Mouse (Mus musculus): ENCODE measurements around the gene Rabif.

Rabif gene

DNA sequence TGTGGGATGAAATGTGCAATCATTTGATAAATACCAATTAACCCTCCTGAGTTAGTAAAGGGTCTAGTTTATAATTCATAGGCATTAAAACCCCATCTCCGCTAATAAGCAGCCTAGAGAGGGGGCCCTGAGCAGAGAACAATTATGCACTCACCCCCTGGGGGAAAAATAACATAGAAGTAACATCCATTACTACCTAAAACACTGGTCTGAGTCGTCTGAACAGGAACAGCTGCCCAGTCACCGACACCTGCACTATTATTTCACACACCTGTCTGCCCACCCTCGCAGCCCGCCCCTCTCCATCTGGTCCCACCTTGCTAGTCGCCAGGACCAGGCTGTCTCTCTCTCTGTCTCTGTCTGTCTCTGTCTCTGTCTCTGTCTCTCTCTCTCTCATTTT, 18.1 kb downstream of the Rabif start:
- 66% methylated on average over 6 of the region's 6 CpGs for WGBS

DNA sequence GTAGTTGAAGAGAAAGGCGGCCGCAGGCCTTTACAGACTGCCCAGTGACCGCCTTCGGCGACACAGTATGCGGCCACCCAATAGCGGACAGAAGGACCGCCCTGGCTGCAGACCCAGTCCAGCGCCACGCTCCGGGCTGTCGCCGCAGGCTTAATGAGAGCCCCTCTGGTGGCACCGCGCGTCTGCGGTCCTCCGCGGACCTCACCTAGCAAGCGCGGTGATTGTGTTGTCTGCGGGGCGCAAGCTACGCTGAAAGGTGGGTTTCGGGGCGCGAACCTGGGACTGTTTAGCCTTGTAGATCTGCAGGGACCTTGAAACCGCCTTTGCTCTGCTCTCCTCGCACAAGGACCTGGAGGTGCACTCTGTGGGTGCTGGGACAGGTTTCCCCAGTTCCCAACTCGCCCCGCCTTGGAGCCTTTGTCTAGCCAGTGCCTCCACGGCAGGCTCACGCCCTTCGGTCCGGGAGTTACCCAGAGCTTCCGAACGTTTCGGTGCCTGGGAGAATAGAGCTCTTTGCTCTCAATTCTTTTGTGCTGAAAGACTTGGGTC, 18.9 kb downstream of the Rabif start:
- 6% methylated on average over 38 of the region's 38 CpGs for WGBS

DNA sequence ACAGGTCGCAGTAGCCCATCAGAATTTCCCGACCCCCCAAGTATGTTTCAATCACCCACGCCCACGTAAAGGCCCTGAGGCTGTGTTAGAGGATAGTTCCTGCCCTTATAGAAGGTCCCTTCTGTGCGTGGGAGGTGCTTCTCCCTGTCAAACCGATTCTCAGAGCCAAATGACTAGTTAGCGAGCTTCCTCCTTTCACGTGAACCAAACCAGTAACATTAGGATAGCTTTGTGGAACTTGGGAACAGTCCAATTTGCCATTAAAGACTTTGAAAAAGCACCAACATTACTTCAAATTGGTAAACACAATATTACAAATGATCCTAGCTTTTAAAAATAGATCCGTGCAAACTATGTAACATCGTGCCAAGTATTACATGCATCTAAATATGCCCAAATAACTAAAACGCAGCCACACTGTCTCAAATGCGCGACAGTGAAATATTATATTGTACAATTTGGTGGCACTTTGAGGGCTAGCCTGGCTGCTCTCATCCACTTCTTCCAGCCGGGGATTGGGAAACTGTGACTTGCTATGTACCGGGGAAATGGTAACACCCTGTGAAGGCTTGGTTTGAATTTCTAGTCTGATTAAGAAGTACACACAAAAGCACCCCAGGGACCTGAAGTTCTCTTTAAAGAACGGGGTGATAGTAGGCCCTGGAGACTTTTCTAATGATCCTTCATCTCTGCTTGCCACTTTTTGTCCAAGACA, 19.6 kb downstream of the Rabif start:
- 56% methylated on average over 16 of the region's 16 CpGs for WGBS

DNA sequence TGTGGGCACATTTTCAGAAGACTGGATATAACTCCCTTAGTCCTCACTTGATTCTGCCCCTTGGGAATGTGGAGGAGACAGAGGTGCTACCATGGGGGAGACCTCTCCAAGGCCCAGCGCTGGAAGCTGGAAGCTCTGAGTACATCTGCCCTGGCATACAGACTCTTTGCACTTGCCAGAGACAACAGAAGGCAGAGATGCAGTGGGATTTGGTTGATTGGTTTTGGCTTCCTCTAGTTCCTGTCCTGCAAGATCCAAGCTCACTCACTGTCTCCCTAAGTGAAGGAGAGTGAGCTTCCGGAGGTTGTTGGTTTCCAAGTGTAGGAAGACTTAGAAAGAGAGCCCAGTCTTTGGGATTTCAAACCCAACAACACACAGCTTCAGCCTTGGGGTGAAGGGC, 21.4 kb downstream of the Rabif start:
- WGBS: 64% methylated on average over 2 of the region's 2 CpGs

DNA sequence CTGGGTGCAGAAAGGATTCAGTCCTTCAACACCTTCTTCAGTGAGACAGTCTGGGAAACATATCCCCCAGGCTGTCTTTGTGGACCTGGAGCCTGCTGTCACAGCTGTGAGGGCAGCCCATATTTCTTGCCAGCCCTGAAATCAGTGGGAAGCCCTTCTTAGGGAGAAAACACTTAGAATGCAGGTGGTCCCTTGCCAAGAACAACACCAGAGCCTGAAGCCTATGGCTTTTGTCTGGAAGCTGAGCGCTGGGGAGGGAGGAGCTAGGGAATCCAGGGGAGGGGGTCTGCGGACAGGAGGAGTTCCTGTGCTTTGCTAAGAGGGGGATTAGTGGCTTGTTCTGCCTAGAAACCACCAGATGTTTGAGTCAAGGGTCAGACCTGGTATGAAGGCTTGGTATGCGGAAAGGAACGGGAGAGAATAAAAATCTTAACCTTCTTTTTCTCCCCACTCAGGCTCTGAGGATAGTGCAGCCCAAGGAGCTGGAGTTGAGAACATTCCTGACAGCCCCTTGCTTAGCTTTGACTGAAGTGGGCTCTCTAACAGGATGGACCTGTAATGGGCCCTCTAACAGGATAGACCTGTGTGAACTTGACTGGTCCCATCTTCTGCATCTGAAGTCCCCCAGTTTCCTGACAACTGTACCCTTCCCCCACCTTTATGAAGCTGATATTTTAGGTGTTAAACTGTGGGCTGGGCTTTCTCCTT, 22.2 kb downstream of the Rabif start:
- WGBS: 62% methylated on average over 4 of the region's 4 CpGs

DNA sequence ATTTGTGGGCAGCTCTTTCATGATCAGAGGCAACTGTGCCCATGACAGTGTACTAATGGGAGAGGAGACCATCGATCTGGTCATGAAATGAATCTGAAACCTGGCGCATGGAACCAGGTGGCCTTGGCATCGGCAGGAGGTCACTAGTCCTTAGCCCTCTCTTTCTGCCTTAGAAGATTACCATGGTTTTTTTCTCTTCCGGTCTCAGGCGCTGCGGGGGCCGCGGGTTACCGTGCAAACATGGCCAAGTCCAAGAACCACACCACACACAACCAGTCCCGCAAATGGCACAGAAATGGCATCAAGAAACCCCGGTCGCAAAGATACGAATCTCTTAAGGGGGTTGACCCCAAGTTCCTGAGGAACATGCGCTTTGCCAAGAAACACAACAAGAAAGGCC, 23.4 kb downstream of the Rabif start:
- 96% methylated on average over 14 of the region's 14 CpGs for WGBS

DNA sequence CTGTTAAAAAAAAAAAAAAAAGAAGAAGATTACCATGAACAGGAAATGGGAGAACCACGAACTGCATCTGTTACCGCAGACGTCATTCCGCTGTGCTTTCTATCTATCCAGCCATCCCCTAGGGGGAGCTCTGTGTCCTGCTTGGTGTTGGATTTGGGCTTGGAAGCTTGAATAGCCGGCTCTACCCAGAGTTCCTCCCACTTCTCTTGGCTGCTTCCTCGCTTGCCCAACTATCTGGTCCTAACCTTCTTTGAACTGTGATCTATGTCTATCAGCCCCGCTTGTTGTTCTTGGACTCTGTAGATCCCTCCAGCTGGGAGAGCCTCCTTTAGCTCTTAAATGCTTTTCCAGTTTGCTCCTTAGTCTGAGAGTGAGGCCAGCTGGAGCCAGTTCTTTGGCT, 24.2 kb downstream of the Rabif start:
- 15% methylated on average over 7 of the region's 7 CpGs for WGBS

DNA sequence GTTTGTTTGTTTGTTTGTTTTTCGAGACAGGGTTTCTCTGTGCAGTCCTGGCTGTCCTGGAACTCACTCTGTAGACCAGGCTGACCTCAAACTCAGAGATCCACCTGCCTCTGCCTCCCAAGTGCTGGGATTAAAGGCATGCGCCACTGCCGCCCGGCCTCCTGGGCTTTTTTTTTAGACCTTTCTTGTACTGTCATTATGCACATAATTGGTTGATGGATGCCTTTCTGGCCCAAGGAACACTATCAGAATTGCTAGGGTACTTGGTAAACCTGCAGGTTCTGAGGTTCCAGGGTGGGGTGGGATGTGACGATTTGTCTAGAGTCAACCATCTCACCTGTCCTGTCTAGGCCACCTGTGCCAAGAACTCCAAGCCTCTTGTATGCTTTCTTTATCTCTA, 24.8 kb downstream of the Rabif start:
- WGBS: 89% methylated on average over 5 of the region's 5 CpGs

DNA sequence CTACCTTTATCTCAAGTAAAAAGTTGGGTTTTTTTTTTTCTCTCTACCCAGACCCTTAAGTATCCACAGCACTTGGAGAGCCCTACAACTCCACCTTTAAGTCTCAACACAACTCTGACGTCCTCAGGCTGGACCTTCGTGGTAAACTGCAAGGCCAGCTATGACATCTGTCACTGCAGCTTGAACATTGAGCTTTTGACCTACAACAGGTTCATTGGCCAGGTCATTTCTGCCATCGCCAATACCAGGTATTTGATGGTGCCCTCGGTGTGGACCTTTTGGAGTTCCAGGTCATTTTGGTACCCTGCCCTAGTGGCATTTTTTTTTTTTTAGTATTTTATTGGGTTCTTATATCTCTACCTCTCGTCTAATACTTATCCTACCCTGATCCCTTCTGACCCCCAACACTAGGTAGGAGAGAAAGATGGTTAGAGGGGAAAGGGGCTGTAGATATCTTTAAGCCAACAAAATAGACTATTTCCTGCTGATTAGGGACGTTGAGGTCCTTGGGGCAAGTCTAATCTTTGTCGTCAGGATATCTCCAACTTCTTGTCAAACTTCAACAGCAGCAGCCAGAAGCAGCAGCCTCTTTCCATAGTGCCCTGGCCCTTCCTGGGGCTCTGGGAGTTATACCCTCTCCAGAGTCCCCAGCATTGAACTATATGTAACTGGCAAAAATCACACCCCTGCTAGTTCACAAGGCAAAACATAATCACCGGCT, 25.7 kb downstream of the Rabif start:
- 90% methylated on average over 8 of the region's 8 CpGs for WGBS

DNA sequence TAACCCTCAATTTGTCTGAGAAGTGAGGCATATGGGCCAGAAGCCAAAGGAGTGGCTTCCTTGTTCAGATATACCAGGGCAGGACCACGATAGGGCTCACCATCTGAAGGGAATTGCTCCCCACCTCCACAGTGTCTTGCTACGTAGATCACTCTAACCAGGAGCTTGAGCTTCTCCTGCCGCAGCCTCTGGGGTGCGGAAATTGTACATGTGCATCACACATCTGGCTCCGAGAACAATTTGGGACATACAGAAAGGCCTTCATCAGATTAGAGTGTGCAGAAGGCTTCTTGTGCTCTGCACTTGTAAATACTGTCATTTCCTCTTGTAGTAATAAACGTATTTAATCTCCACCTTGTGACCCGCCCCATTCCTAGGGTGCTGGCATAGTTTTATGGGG, 26.7 kb downstream of the Rabif start:
- 91% methylated on average over 7 of the region's 7 CpGs for WGBS

DNA sequence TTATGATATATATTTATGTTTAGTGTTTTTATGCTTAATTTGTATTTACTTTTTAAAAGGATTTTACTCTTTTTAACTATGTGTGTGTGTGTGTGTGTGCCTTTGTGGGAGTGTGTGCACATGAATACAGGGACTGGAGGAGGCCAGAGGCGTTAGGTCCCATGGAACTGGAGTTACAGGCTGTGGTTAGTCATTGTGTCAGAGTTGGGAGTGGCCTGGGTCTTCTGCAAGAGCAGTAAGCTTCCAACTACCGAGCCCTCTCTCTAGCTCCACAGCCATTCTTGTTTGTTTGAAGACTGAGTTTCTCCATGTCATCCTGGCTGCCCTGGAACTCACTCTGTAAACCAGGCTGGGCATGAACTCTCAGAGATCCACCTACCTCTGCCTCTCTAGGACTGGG, 27.9 kb downstream of the Rabif start:
- 83% methylated on average over 2 of the region's 2 CpGs for WGBS

DNA sequence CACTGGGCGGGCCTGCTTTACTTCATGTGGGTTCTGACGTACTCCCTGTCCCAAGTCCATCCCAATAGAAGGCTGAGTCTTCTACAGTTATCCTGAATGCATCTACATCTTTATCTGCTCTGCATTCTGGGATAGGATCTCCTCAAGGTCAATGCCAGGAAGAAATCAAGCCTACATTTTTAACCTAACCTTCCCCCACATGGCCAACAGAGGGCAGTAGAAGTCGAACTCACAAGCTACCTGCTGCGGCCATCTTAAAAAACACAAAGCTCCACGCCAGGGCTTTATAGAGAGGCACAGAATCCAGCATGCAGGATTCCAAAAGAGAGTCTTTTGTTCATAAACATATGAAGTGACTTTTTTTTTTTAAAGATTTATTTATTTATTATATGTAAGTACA, 30.0 kb downstream of the Rabif start:
- WGBS: 81% methylated on average over 5 of the region's 5 CpGs

DNA sequence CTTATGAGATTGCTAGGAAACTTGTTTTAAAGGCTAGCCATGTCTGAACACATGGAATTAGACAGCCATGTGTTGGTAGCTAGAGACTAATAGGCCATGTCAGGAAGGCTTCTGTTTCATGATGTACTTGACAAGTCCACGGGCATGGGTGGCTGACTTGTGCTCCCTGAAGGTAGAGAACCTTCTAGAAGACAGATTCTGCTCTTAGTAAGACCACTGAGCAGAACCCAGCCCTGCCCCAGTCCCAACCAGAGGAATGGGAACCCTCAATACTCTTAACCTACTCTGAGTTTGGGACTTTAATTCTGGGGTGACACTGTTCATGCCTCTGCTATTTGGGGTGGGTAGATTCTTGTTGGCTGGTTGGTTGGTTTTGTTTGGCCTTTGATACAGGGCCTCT, 30.6 kb downstream of the Rabif start:
- 94% methylated on average over 1 of the region's 1 CpGs for WGBS

DNA sequence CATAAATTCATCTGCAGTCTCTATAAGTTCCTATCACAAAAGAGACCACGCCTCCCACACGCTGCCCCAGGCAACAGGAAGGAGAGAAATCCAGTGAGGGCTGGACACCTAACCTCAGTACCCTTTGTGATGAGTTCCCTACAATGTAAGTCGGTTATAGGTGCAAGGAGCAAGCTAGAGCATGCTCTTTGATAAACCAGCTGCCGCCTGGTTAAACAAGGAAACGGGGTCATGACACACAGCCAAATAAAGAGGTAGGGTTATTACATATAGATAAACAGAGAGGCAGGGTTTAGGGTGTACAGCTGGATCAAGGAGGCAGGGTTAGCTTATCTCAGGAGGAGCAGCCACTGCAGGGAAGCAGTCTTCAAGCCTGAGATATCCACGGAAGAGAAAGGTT, 32.3 kb downstream of the Rabif start:
- WGBS: 84% methylated on average over 6 of the region's 6 CpGs

DNA sequence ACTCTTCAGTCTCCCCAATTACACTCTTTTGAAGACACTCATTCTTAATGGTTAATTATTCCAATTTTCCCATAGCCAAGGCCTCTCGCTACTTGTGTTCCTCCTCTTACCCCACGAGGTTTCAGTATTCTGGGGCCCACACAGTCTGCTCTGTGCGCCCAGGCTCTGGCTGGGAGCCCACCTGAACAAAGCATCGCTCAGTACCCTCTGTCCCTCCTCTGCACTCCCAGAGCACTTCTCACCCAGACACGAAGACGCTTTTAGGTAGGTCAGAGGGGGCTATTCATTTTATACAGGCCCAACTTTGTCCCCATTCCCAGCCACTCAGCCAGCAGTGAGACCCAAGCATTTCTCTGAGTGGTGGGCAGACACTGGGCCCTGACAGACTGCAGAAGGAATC, 36.2 kb downstream of the Rabif start:
- WGBS: 66% methylated on average over 6 of the region's 6 CpGs

DNA sequence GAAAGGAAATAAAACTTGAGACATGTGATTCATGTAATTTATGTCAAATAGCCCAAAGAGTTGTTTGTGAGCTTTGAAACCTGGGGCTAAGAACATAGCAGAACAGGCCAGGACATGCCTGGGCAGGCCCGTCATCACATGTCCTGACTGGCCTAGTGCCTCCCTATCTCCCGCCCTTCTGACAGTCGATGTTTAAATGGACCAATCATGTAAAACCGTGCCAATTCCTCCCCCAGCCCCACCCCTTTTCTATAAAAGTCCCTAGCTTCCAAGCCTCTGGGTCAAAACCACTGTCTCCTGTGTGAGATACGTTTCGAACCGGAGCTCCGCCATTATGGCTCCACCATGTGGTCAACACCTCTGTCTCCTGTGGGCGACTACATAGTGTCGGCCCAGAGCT, 39.3 kb downstream of the Rabif start:
- WGBS: 96% methylated on average over 10 of the region's 10 CpGs

DNA sequence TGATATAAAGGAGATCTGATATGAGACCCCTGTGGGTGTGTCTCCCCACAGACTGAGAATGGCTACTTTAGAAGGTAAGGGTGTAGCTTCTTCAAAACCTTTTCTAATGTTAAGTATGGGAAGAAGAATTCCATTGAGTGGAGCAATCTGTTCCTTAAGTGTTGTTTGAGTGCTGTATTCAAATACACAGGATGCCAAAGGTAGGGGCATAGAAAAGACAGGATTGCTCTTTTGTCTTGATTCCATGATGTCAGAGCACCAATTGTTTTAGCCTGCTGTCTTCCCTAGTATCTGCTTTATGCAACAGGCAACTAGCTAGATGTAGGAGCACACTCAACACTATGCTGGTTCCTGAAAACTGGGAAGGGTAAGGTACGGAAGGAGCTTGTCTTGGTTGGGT, 40.6 kb downstream of the Rabif start:
- 100% methylated on average over 1 of the region's 1 CpGs for WGBS

DNA sequence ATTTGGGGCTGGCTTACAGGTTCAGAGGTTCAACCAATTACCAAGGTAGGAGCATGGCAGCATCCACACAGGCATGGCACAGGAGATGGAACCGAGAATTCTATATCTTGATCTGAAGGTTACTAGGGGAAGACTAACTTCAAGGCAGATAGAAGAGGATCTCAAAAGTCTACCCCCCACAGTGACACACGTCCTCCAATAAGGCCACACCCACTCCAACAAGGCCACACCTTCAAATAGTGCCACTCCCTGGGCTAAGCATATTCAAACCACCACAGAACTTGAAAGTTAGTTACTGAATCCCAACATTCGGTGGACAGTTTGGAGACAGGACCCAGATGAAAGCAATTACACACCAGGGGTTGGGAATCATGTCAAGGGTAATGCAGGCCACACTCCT, 41.1 kb downstream of the Rabif start:
- WGBS: 66% methylated on average over 3 of the region's 3 CpGs

DNA sequence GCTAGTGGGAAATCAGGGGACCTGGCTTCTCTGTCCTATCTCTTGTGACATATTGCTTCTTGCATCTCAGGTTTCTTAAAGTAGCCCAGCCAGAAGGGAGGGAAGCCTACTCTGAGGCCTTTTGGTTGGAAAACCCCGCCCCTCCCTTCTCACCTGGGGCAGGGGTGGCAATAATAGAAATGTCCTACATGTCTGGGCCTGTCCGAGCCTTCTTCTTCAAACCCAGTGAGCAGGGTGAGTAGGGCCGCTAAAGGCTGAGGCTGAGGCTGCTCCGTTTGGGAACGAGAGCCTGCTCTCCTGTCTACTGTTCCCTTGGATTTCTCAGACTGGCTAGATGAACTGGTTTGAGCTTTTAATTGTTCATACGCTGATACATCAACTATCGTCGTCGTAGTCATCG, 46.2 kb downstream of the Rabif start:
- 96% methylated on average over 10 of the region's 10 CpGs for WGBS

DNA sequence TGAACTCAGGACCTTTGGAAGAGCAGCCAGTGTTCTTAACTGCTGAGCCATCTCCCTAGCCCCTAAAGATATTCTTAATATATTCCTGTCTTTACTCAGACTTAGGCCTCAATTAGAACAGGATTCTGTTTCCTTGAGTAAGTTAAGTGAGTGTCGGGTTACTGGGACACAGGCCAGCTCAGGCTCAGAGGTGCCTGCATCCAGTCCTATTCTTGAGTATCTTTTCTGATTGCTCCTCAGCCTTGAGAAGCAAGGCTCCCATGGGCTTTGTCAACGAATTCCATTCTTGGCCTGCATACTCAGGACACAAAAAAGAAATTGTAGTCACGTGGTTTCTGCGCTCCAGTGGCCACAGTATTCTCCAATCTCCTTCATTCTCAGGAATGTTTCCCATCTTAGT, 53.8 kb downstream of the Rabif start:
- 70% methylated on average over 4 of the region's 4 CpGs for WGBS

DNA sequence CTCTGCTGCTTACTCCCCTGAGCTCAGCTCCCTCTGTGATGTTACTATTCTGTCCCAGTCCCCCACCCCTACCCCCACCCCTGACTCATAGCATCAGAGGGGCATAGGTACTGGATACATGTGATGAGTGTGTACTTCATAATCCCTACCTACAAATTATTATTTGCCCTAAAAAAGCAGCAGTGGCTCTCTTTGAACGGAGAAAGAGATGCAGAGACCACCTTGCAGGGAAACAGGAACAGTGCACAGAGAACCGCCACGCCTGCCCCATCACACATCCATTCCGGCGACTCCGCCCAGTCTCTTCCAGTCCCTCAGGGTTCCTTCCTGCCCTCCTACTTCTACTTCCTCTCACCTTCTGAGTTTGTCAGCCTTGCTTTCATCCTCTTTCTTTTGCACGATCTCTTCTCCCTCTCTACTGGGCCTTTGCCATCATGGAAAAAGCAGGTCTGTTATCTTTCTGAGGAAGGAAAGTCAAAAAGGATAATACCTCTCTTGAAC, 55.2 kb downstream of the Rabif start, which contains the start of gene Mgat4e:
Gene Mgat4e (minus strand): TSS at position 51 of the 501 bp plus-strand sequence.
- WGBS: 67% methylated on average over 7 of the region's 7 CpGs

DNA sequence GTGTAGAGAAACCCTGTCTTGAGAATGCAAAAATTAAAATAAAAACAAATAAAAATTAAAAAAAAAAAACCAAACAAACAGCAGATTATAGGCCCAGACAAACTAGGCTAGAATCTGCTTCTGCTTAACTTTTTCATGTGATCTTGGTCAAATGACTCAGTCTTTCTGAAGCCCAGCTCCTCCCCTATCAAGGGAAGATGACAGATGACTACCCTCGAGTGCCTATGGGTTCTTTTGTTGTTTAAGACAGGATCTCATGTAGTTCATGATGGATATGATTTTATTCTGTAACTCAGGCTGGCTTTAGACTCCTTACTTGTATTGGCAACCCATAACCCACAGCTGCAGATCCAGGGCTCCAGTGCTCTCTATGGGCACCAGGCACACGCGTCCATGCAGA, 57.4 kb downstream of the Rabif start:
- 92% methylated on average over 3 of the region's 3 CpGs for WGBS

Data from cerebral cortex, adult 2 months (tissue).